Mouse (Mus musculus): ENCODE measurements around the gene Pnlip. TPM values are rescaled to one million over a fixed set of nuclear protein-coding genes. Genes with fewer than 3 reads are reported as not detected.

Gene Pnlip
- polyA plus RNA-seq, 1 experiment from 2014 or later = 0.24 TPM

GRCm38 (mm10) chr19:58695314-58695713, 43.0 kb downstream of the Pnlip start:
- ATAC-seq (ENCODE audit: low FRiP score, low TSS enrichment) (no peak), DNase-seq (ENCODE audit: low spot score) (no peak)
- no peak for TF ChIP-seq EP300 (optimal IDR thresholded peaks at IDR 0.05)
- no peak overlapping the region for H3K9ac ChIP-seq (ENCODE audit: low read length)
- no peaks in the 10 kb centered on the region for H3K36me3 ChIP-seq (ENCODE audit: control insufficient read depth, insufficient read depth, low read length)
- no peaks in the 10 kb centered on the region for H3K27me3 ChIP-seq (ENCODE audit: control insufficient read depth, insufficient read depth, low read length)
- WGBS = 55% methylated on average over 3 of the region's 3 CpGs
- no peak overlapping the region for H3K27ac ChIP-seq (replicated peaks)
- no peaks in the 10 kb centered on the region for H3K4me1 ChIP-seq (replicated peaks; ENCODE audit: control insufficient read depth, insufficient read depth)
- H3K4me2 ChIP-seq (replicated peaks; ENCODE audit: low read depth) = no peak overlapping the region
- no peaks in the 10 kb centered on the region for H3K9me3 ChIP-seq (ENCODE audit: control insufficient read depth, low read length)
- no peak overlapping the region for H3K4me3 ChIP-seq (ENCODE audit: low read depth, low read length)

- WGBS = 39% methylated on average over 2 of the region's 2 CpGs
- Histone ChIP-seq H3K9ac (ENCODE audit: low read length) (no peak overlapping the region), H3K4me1 (replicated peaks; ENCODE audit: control insufficient read depth, insufficient read depth) (no peaks in the 10 kb centered on the region), H3K36me3 (ENCODE audit: control insufficient read depth, insufficient read depth, low read length) (no peaks in the 10 kb centered on the region), H3K4me3 (ENCODE audit: low read depth, low read length) (no peak overlapping the region), H3K27me3 (ENCODE audit: control insufficient read depth, insufficient read depth, low read length) (no peaks in the 10 kb centered on the region), H3K27ac (replicated peaks) (no peak overlapping the region), H3K4me2 (replicated peaks; ENCODE audit: low read depth) (no peak overlapping the region), H3K9me3 (ENCODE audit: control insufficient read depth, low read length) (no peaks in the 10 kb centered on the region)
- ATAC-seq (ENCODE audit: low FRiP score, low TSS enrichment) = 0 out of 2 replicates have a peak, but pooled peaks have one; percentile 24
- TF ChIP-seq EP300 (optimal IDR thresholded peaks at IDR 0.05) = no peak
- TF ChIP-seq CTCF (IDR thresholded peaks at IDR 0.05; ENCODE audit: low read depth) = no peak
- DNase-seq (ENCODE audit: low spot score) = no peak
These were observed 43.9 kb downstream of the Pnlip start for GRCm38 (mm10) chr19:58696235-58696634.

- TF ChIP-seq CTCF (IDR thresholded peaks at IDR 0.05; ENCODE audit: low read depth) (no peak), EP300 (optimal IDR thresholded peaks at IDR 0.05) (no peak)
- Histone ChIP-seq H3K4me1 (replicated peaks; ENCODE audit: control insufficient read depth, insufficient read depth) (no peaks in the 10 kb centered on the region), H3K27me3 (ENCODE audit: control insufficient read depth, insufficient read depth, low read length) (no peaks in the 10 kb centered on the region), H3K4me3 (ENCODE audit: low read depth, low read length) (no peak overlapping the region), H3K27ac (replicated peaks) (no peak overlapping the region), H3K36me3 (ENCODE audit: control insufficient read depth, insufficient read depth, low read length) (no peaks in the 10 kb centered on the region), H3K9ac (ENCODE audit: low read length) (no peak overlapping the region), H3K4me2 (replicated peaks; ENCODE audit: low read depth) (no peak overlapping the region), H3K9me3 (ENCODE audit: control insufficient read depth, low read length) (no peaks in the 10 kb centered on the region)
- 62% methylated on average over 4 of the region's 4 CpGs for WGBS
- ATAC-seq (ENCODE audit: low FRiP score, low TSS enrichment) = no peak
- no peak for DNase-seq (ENCODE audit: low spot score)
These were observed 52.3 kb downstream of the Pnlip start for GRCm38 (mm10) chr19:58704556-58704955.

GRCm38 (mm10) chr19:58708611-58709010, 56.3 kb downstream of the Pnlip start:
- no peaks in the 10 kb centered on the region for H3K36me3 ChIP-seq (ENCODE audit: control insufficient read depth, insufficient read depth, low read length)
- DNase-seq (ENCODE audit: low spot score) (no peak), ATAC-seq (ENCODE audit: low FRiP score, low TSS enrichment) (no peak)
- no peaks in the 10 kb centered on the region for H3K4me1 ChIP-seq (replicated peaks; ENCODE audit: control insufficient read depth, insufficient read depth)
- TF ChIP-seq CTCF (IDR thresholded peaks at IDR 0.05; ENCODE audit: low read depth) = no peak
- TF ChIP-seq EP300 (optimal IDR thresholded peaks at IDR 0.05) = no peak
- H3K27me3 ChIP-seq (ENCODE audit: control insufficient read depth, insufficient read depth, low read length) = no peaks in the 10 kb centered on the region
- H3K4me3 ChIP-seq (ENCODE audit: low read depth, low read length) = no peak overlapping the region
- no peak overlapping the region for H3K4me2 ChIP-seq (replicated peaks; ENCODE audit: low read depth)
- 45% methylated on average over 3 of the region's 3 CpGs for WGBS
- H3K27ac ChIP-seq (replicated peaks) = no peak overlapping the region
- no peaks in the 10 kb centered on the region for H3K9me3 ChIP-seq (ENCODE audit: control insufficient read depth, low read length)
- H3K9ac ChIP-seq (ENCODE audit: low read length) = no peak overlapping the region

GRCm38 (mm10) chr19:58717925-58718324, 65.6 kb downstream of the Pnlip start:
- DNase-seq (ENCODE audit: low spot score) (no peak), ATAC-seq (ENCODE audit: low FRiP score, low TSS enrichment) (no peak)
- Histone ChIP-seq H3K27ac (replicated peaks) (no peak overlapping the region), H3K4me2 (replicated peaks; ENCODE audit: low read depth) (no peak overlapping the region), H3K4me3 (ENCODE audit: low read depth, low read length) (no peak overlapping the region), H3K4me1 (replicated peaks; ENCODE audit: control insufficient read depth, insufficient read depth) (no peaks in the 10 kb centered on the region), H3K27me3 (ENCODE audit: control insufficient read depth, insufficient read depth, low read length) (no peaks in the 10 kb centered on the region), H3K9me3 (ENCODE audit: control insufficient read depth, low read length) (no peaks in the 10 kb centered on the region), H3K36me3 (ENCODE audit: control insufficient read depth, insufficient read depth, low read length) (no peaks in the 10 kb centered on the region), H3K9ac (ENCODE audit: low read length) (no peak overlapping the region)
- no peak for TF ChIP-seq EP300 (optimal IDR thresholded peaks at IDR 0.05)
- TF ChIP-seq CTCF (IDR thresholded peaks at IDR 0.05; ENCODE audit: low read depth) = no peak
- WGBS = 70% methylated on average over 4 of the region's 4 CpGs

- TF ChIP-seq CTCF (IDR thresholded peaks at IDR 0.05; ENCODE audit: low read depth) = no peak
- no peak for TF ChIP-seq EP300 (optimal IDR thresholded peaks at IDR 0.05)
- H3K36me3 ChIP-seq (ENCODE audit: control insufficient read depth, insufficient read depth, low read length) = no peaks in the 10 kb centered on the region
- H3K4me1 ChIP-seq (replicated peaks; ENCODE audit: control insufficient read depth, insufficient read depth) = no peaks in the 10 kb centered on the region
- H3K9me3 ChIP-seq (ENCODE audit: control insufficient read depth, low read length) = no peaks in the 10 kb centered on the region
- ATAC-seq (ENCODE audit: low FRiP score, low TSS enrichment) = no peak
- H3K4me3 ChIP-seq (ENCODE audit: low read depth, low read length) = no peak overlapping the region
- no peak overlapping the region for H3K9ac ChIP-seq (ENCODE audit: low read length)
- DNase-seq (ENCODE audit: low spot score) = no peak
- H3K27me3 ChIP-seq (ENCODE audit: control insufficient read depth, insufficient read depth, low read length) = no peaks in the 10 kb centered on the region
- H3K27ac ChIP-seq (replicated peaks) = no peak overlapping the region
- H3K4me2 ChIP-seq (replicated peaks; ENCODE audit: low read depth) = no peak overlapping the region
These were observed 68.1 kb downstream of the Pnlip start for GRCm38 (mm10) chr19:58720439-58720838.

Data from stomach, postnatal 0 days (tissue).